ENCODE assay signal across 8 mouse cellular contexts in the genomic region with DNA sequence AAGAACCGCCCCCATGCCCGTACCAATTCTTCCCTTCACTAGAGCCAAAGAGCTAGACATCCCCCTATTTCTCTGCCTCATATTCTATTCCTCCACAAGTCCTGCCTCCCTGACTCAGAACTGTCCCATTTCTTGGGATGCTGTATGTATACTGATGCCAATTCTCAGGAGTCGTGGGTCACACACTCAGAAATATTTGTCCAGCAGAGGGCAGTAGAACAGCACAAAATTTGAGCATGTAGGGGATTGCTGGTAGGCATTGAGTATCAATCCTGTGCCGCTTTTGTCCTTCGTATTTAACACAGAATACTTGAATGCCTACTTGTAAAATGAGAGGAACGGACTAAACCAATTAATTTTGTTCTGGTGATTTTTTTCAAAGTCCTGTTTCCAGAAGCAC. TPM values are rescaled to one million over a fixed set of nuclear protein-coding genes. Genes with fewer than 3 reads are reported as not detected.
DNase-seq lines count a peak whose midpoint lies in the region; ATAC-seq and TF ChIP-seq lines count a peak whose summit lies in the region.

No protein-coding gene starts in this region.

- no peak overlapping the region for H3K27ac ChIP-seq in CH12.LX (ENCODE audit: insufficient read depth, low read depth)
- H3K27ac ChIP-seq in heart, postnatal 0 days (ENCODE audit: low read depth) = no peak overlapping the region
- no peak overlapping the region for H3K27ac ChIP-seq in liver, embryonic 13.5 days
- H3K27ac ChIP-seq in neural tube, embryonic 13.5 days (replicated peaks) = no peak overlapping the region

- H3K4me2 ChIP-seq in CH12.LX (ENCODE audit: insufficient read depth, low read depth, poor library complexity, severe bottlenecking) = no peak overlapping the region
- H3K4me2 ChIP-seq in heart, postnatal 0 days (ENCODE audit: low read depth, low read length) = no peak overlapping the region
- no peak overlapping the region for H3K4me2 ChIP-seq in liver, embryonic 13.5 days
- no peak overlapping the region for H3K4me2 ChIP-seq in neural tube, embryonic 13.5 days

- peak; percentile 89 for DNase-seq in CH12.LX (ENCODE audit: extremely low read depth)
- peak; percentile 79 for DNase-seq in adrenal gland, postnatal 14 days
- DNase-seq in embryo, embryonic 9.5 days (ENCODE audit: extremely low spot score) = peak; percentile 72
- DNase-seq in heart, postnatal 0 days (ENCODE audit: low spot score) = peak; percentile 51
- peak; percentile 79 for DNase-seq in kidney, postnatal 10 days
- peak; percentile 9 for DNase-seq in liver, embryonic 13.5 days
- peak; percentile 77 for DNase-seq in thymus, postnatal 14 days

- H3K27me3 ChIP-seq in CH12.LX (replicated peaks) = no peaks in the 10 kb centered on the region
- H3K27me3 ChIP-seq in heart, postnatal 0 days (ENCODE audit: control insufficient read depth, insufficient read depth, low read length) = no peaks in the 10 kb centered on the region
- H3K27me3 ChIP-seq in liver, embryonic 13.5 days = no peaks in the 10 kb centered on the region
- H3K27me3 ChIP-seq in neural tube, embryonic 13.5 days = no peaks in the 10 kb centered on the region

- no peak for TF ChIP-seq EP300 in CH12.LX (IDR thresholded peaks at IDR 0.05; ENCODE audit: low read length)
- TF ChIP-seq EP300 in heart, postnatal 0 days (IDR thresholded peaks at IDR 0.05; ENCODE audit: low read depth) = no peak

- peak; percentile 47; the same call in 1 of the 2 replicates for ATAC-seq in heart, postnatal 0 days (ENCODE audit: insufficient read depth, low read depth)
- no peak for ATAC-seq in liver, embryonic 13.5 days (ENCODE audit: low read depth)
- ATAC-seq in neural tube, embryonic 13.5 days (ENCODE audit: low read depth) = peak; percentile 88

- H3K9ac ChIP-seq in CH12.LX (ENCODE audit: insufficient read depth, low read depth) = no peak overlapping the region
- no peak overlapping the region for H3K9ac ChIP-seq in heart, postnatal 0 days (replicated peaks; ENCODE audit: low read depth, low read length)
- H3K9ac ChIP-seq in liver, embryonic 13.5 days = no peak overlapping the region
- no peak overlapping the region for H3K9ac ChIP-seq in neural tube, embryonic 13.5 days

- 37% methylated on average over 6 of the region's 6 CpGs for WGBS in heart, postnatal 0 days
- WGBS in liver, embryonic 13.5 days (ENCODE audit: insufficient replicate concordance) = 29% methylated on average over 6 of the region's 6 CpGs
- WGBS in neural tube, embryonic 13.5 days = 29% methylated on average over 6 of the region's 6 CpGs

- in situ Hi-C loops in CH12.LX (cut with MboI; ENCODE audit: low pct_ligation_motif_present, low pct_unique_long_range_greater_than_20kb, low sequenced_read_pairs) = loop anchor here (5.0 to 10.0 kb wide), 2 partner anchors 218 to 435 kb away; no protein-coding TSS in a partner anchor

- no peaks in the 10 kb centered on the region for H3K79me2 ChIP-seq in CH12.LX (replicated peaks; ENCODE audit: control insufficient read depth, extremely low read depth, insufficient read depth, poor library complexity, severe bottlenecking)

- H3K4me3 ChIP-seq in CH12.LX (replicated peaks in 1 of 3; ENCODE audit: low read depth in 2 of 3, low read length in 2 of 3, poor library complexity in 1 of 3) = no peak overlapping the region
- no peak overlapping the region for H3K4me3 ChIP-seq in heart, postnatal 0 days (ENCODE audit: low read depth, low read length)
- H3K4me3 ChIP-seq in liver, embryonic 13.5 days (replicated peaks) = no peak overlapping the region
- no peak overlapping the region for H3K4me3 ChIP-seq in neural tube, embryonic 13.5 days

- H3K36me3 ChIP-seq in CH12.LX (replicated peaks in 1 of 2; ENCODE audit: control insufficient read depth in 1 of 2, insufficient read depth in 1 of 2, low read length in 1 of 2) = no peaks in the 10 kb centered on the region
- no peaks in the 10 kb centered on the region for H3K36me3 ChIP-seq in heart, postnatal 0 days (replicated peaks; ENCODE audit: control insufficient read depth, insufficient read depth, low read length)
- H3K36me3 ChIP-seq in liver, embryonic 13.5 days = no peaks in the 10 kb centered on the region
- H3K36me3 ChIP-seq in neural tube, embryonic 13.5 days = no peaks in the 10 kb centered on the region

- no peak for TF ChIP-seq POLR2A in CH12.LX (IDR thresholded peaks at IDR 0.05; ENCODE audit: low read depth, low read length)

- TF ChIP-seq RAD21 in CH12.LX (IDR thresholded peaks at IDR 0.05; ENCODE audit: low read depth, low read length) = peak; percentile 98

- peaks cover 0 to 12% of the 10 kb centered on the region in 2 experiments; a peak in 2 of 4 replicates for H3K4me1 ChIP-seq in CH12.LX (ENCODE audit: control insufficient read depth in 1 of 2, insufficient read depth in 2 of 2)
- H3K4me1 ChIP-seq in heart, postnatal 0 days (ENCODE audit: control insufficient read depth, insufficient read depth) = no peaks in the 10 kb centered on the region
- no peaks in the 10 kb centered on the region for H3K4me1 ChIP-seq in liver, embryonic 13.5 days (replicated peaks)
- H3K4me1 ChIP-seq in neural tube, embryonic 13.5 days (replicated peaks) = no peaks in the 10 kb centered on the region

- dilution Hi-C loops in CH12.LX (cut with MboI; ENCODE audit: extremely low pct_ligation_motif_present, extremely low pct_unique_long_range_greater_than_20kb, low sequenced_read_pairs) = no loop called here

- H3K9me3 ChIP-seq in CH12.LX (replicated peaks; ENCODE audit: low read length) = no peaks in the 10 kb centered on the region
- H3K9me3 ChIP-seq in heart, postnatal 0 days (replicated peaks; ENCODE audit: control insufficient read depth, low read length) = no peaks in the 10 kb centered on the region
- no peaks in the 10 kb centered on the region for H3K9me3 ChIP-seq in liver, embryonic 13.5 days (replicated peaks)
- H3K9me3 ChIP-seq in neural tube, embryonic 13.5 days = no peaks in the 10 kb centered on the region

- peak; percentile 74 to 95 for TF ChIP-seq CTCF in CH12.LX (conservative IDR thresholded peaks at IDR 0.05 in 1 of 2, IDR thresholded peaks at IDR 0.05 in 1 of 2; ENCODE audit: low read depth in 2 of 2, low read length in 2 of 2)
- TF ChIP-seq CTCF in heart, postnatal 0 days (IDR thresholded peaks at IDR 0.05; ENCODE audit: low read depth) = peak; percentile 79

TF ChIP-seq in CH12.LX, 34 proteins besides CTCF, POLR2A, EP300 and RAD21:
- TF ChIP-seq ZC3H11A (IDR thresholded peaks at IDR 0.05; ENCODE audit: low read depth, low read length) (peak; percentile 87), SMC3 (IDR thresholded peaks at IDR 0.05; ENCODE audit: low read depth, low read length) (peak; percentile 97), ZKSCAN1 (IDR thresholded peaks at IDR 0.05; ENCODE audit: borderline replicate concordance, low read depth, low read length) (no peak)
TF ChIP-seq in CH12.LX: peak in this region for 2.

RNA-seq across cellular contexts. Expression of a gene that starts 27.3 kb away (rescaled TPM):
- total RNA-seq in CH12.LX (2012; rRNA removed) = 4.9 and 5.9 TPM in 2 replicates
- 37.7 and 40.3 TPM in 2 replicates for total RNA-seq in CH12.LX (2014; rRNA removed)
- 25.5 and 25.8 TPM in 2 replicates for polyA plus RNA-seq in CH12.LX (2012; ENCODE audit: insufficient read length, low read depth)
- total RNA-seq in adrenal gland, postnatal 14 days (2021) = 1.0 and 13.8 TPM in 2 replicates
- not detected in 2 replicates for total RNA-seq in heart, postnatal 0 days (2014; rRNA removed; ENCODE audit: low replicate concordance)
- polyA plus RNA-seq in heart, postnatal 0 days (2015; fragmentation: Nextera tagmentation; extraction: Ambion mirVana) = 0.05 TPM in 1 of 2 replicates, not detected in the other
- polyA plus RNA-seq in liver, embryonic 13.5 days (2015; fragmentation: Nextera tagmentation; extraction: Ambion mirVana) = 0.27 and 0.68 TPM in 2 replicates
- polyA plus RNA-seq in neural tube, embryonic 13.5 days (2015; fragmentation: Nextera tagmentation; extraction: Ambion mirVana) = 0.18 TPM in 1 of 2 replicates, not detected in the other

RNA-seq across cellular contexts. Expression of a gene that starts 38.2 kb away (rescaled TPM):
- total RNA-seq in CH12.LX (2012; rRNA removed) (27.6 and 28.2 TPM in 2 replicates), CH12.LX (2014; rRNA removed) (43.0 and 46.3 TPM in 2 replicates)
- polyA plus RNA-seq in CH12.LX (2012; ENCODE audit: insufficient read length, low read depth) = 67.5 and 68.3 TPM in 2 replicates
- total RNA-seq in adrenal gland, postnatal 14 days (2021) = 55.1 and 55.5 TPM in 2 replicates
- 4.5 and 5.6 TPM in 2 replicates for total RNA-seq in heart, postnatal 0 days (2014; rRNA removed; ENCODE audit: low replicate concordance)
- 30.1 and 31.2 TPM in 2 replicates for polyA plus RNA-seq in heart, postnatal 0 days (2015; fragmentation: Nextera tagmentation; extraction: Ambion mirVana)
- polyA plus RNA-seq in liver, embryonic 13.5 days (2015; fragmentation: Nextera tagmentation; extraction: Ambion mirVana) = 21.7 and 22.2 TPM in 2 replicates
- 60.4 and 61.6 TPM in 2 replicates for polyA plus RNA-seq in neural tube, embryonic 13.5 days (2015; fragmentation: Nextera tagmentation; extraction: Ambion mirVana)

RNA-seq across cellular contexts. Expression of a gene that starts 38.3 kb away (rescaled TPM):
- total RNA-seq in CH12.LX (2012; rRNA removed) = 6.1 and 7.4 TPM in 2 replicates
- 5.7 and 6.1 TPM in 2 replicates for total RNA-seq in CH12.LX (2014; rRNA removed)
- 11.8 and 14.8 TPM in 2 replicates for polyA plus RNA-seq in CH12.LX (2012; ENCODE audit: insufficient read length, low read depth)
- total RNA-seq in adrenal gland, postnatal 14 days (2021) = 28.4 and 29.1 TPM in 2 replicates
- total RNA-seq in heart, postnatal 0 days (2014; rRNA removed; ENCODE audit: low replicate concordance) = 20.5 and 47.7 TPM in 2 replicates
- 11.6 and 12.0 TPM in 2 replicates for polyA plus RNA-seq in heart, postnatal 0 days (2015; fragmentation: Nextera tagmentation; extraction: Ambion mirVana)
- polyA plus RNA-seq in liver, embryonic 13.5 days (2015; fragmentation: Nextera tagmentation; extraction: Ambion mirVana) = 6.0 and 6.8 TPM in 2 replicates
- polyA plus RNA-seq in neural tube, embryonic 13.5 days (2015; fragmentation: Nextera tagmentation; extraction: Ambion mirVana) = 31.1 and 33.4 TPM in 2 replicates

Comparison
In these comparisons a context has a peak if more than half of its experiments do, and no peak if none do; other contexts are left out.
1. DNase-seq: peak in every context shown above with its lines; median percentile 89 in CH12.LX; 79 in adrenal gland, postnatal 14 days; 79 in kidney, postnatal 10 days; 77 in thymus, postnatal 14 days; 72 in embryo, embryonic 9.5 days; 51 in heart, postnatal 0 days; 9 in liver, embryonic 13.5 days.
2. RNA of a gene that starts 27.3 kb away (polyA plus RNA-seq): 25.5 to 25.8 TPM in CH12.LX; 0.27 to 0.68 TPM in liver, embryonic 13.5 days, 0.18 TPM in neural tube, embryonic 13.5 days and 0.05 TPM in heart, postnatal 0 days; every median in the first group is over 10 times any median in the second.